Mouse (Mus musculus): ENCODE measurements around the gene Olfr1138. TPM values are rescaled to one million over a fixed set of nuclear protein-coding genes. Genes with fewer than 3 reads are reported as not detected.

The Olfr1138 gene
- polyA plus RNA-seq (2017; shearing (Covaris generic)), result under 1 TPM in 1 of 2 experiments, not detected in 1; 0.11 TPM

DNA sequence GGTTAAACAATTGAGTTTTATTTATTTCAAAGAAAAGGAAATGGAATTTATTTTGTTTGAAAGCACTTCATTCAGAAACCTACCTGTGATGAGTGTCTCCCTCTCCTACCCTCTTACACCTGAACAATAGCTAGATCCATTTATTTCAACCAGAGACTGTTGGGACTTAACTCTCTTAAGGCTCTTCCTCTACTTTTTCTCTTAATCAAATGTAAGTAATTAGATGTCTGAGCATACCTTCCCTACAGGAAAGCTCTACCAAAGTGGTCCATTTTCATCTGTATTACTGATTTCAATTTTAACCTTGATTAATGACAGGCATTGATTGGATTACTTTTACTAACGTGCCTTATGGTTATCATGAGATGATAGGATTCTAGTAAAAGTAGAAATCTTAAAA lies at the start of gene Olfr1138:
Olfr1138 (minus strand) TSS at position 101 of the 400 bp plus-strand sequence.

GRCm38 (mm10) chr2:87779183-87779582 lies 39.4 kb upstream of the Olfr1138 start, which contains the start of gene Olfr152:
TSS of gene Olfr152 (plus strand) at chr2:87779483.

DNA sequence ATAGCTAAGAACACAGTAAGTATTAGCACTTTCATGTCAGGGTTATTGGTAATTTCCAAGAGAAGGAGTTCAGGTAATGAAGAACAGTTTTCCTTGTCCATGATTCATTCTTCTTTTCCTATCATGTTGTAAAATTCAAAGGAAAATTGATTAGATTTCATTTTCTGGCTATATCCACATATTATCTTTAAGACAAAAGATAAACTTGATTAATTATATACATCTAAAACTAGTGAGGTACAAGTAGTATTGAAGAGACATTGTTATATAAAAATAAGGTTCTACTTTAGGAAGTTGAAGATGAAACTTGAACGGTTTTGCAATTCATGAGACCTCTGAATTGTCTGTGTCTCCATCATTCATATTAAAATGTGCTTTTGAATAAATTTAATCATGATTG lies 14.1 kb upstream of the Olfr1138 start, which contains the start of gene Olfr1141:
Olfr1141 (minus strand) TSS at position 101 of the 400 bp plus-strand sequence.

DNA sequence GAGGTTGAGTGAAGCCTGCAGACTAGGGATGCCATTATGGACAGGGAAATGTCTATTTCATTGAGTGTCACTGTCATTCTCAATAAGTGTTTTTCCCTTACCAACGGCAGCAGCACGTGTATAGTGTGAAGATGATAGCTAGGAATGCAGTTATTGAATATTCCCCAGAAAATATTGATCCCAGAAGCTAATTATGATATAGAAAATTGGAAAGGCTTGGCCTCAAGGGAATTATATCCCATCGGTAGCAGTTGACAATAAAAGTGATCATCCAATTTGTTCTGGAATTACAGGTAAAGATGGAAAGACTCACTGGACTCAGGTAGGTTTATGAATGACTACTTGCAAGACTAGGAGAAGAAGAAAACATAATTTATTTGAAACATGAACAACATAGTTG lies 3.7 kb upstream of the Olfr1138 start, which contains the start of gene Olfr1140:
Olfr1140 (plus strand) TSS at position 301 of the 400 bp plus-strand sequence.

DNA sequence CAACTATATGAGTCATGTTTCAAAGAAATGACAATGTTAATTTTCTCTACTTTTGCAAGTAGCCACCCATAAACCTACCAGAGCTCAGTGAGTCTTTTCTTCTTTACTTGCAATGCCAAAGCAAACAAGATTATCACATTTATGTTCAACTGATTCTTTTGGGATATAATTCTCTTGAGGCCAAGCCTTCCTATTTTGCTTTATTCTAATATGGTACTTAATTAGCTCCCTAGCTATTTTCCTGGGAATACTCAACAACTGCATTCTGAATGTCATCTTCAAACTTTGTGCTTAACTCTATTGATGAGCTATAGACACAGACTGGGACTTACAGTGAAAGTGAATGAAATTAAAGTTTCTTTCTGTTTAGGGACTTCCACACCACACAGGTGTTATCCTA lies 26.7 kb downstream of the Olfr1138 start, which contains the start of gene Olfr1137:
Olfr1137 (minus strand) TSS at position 101 of the 400 bp plus-strand sequence.

GRCm38 (mm10) chr2:87693847-87694246 lies 45.9 kb downstream of the Olfr1138 start, which contains the start of gene Olfr1136:
TSS of gene Olfr1136 (minus strand) at chr2:87693947.

Other genes starting within 250 kb of the Olfr1138 start
- gene Pramel7, start 242.9 kb downstream of the Olfr1138 start, polyA plus RNA-seq (2017; shearing (Covaris generic)), result under 1 TPM in 1 of 2 experiments, not detected in 1; 0.27 TPM
- gene Pramel6, start 233.4 kb downstream of the Olfr1138 start, polyA plus RNA-seq (2017; shearing (Covaris generic)), result not detected
- not detected for gene Olfr153, start 208.2 kb downstream of the Olfr1138 start, polyA plus RNA-seq (2017; shearing (Covaris generic))
- not detected for gene Olfr1128, start 194.4 kb downstream of the Olfr1138 start, polyA plus RNA-seq (2017; shearing (Covaris generic))
- gene Olfr1129, start 166.1 kb downstream of the Olfr1138 start, polyA plus RNA-seq (2017; shearing (Covaris generic)), result not detected
- not detected for gene Olfr1130, start 133.8 kb downstream of the Olfr1138 start, polyA plus RNA-seq (2017; shearing (Covaris generic))
- gene Olfr1131, start 112.9 kb downstream of the Olfr1138 start, polyA plus RNA-seq (2017; shearing (Covaris generic)), result under 1 TPM in 1 of 2 experiments, not detected in 1; 0.23 TPM
- gene Olfr1132, start 102.4 kb downstream of the Olfr1138 start, polyA plus RNA-seq (2017; shearing (Covaris generic)), result under 1 TPM in 1 of 2 experiments, not detected in 1; 0.25 TPM
- under 1 TPM in 1 of 2 experiments, not detected in 1; 0.53 TPM for gene Olfr1133, start 92.6 kb downstream of the Olfr1138 start, polyA plus RNA-seq (2017; shearing (Covaris generic))
- gene Olfr1134, start 81.5 kb downstream of the Olfr1138 start, polyA plus RNA-seq (2017; shearing (Covaris generic)), result not detected
- gene Olfr1135, start 66.3 kb downstream of the Olfr1138 start, polyA plus RNA-seq (2017; shearing (Covaris generic)), result not detected
- not detected for gene Olfr1136, start 46.0 kb downstream of the Olfr1138 start, polyA plus RNA-seq (2017; shearing (Covaris generic))
- not detected for gene Olfr1137, start 26.8 kb downstream of the Olfr1138 start, polyA plus RNA-seq (2017; shearing (Covaris generic))
- gene Olfr1140, start 3.8 kb upstream of the Olfr1138 start, polyA plus RNA-seq (2017; shearing (Covaris generic)), result under 1 TPM in 1 of 2 experiments, not detected in 1; 0.31 TPM
- not detected for gene Olfr1141, start 14.0 kb upstream of the Olfr1138 start, polyA plus RNA-seq (2017; shearing (Covaris generic))
- gene Olfr152, start 39.5 kb upstream of the Olfr1138 start, polyA plus RNA-seq (2017; shearing (Covaris generic)), result not detected
- not detected for gene Olfr1143, start 60.6 kb upstream of the Olfr1138 start, polyA plus RNA-seq (2017; shearing (Covaris generic))
- not detected for gene Olfr1145, start 69.8 kb upstream of the Olfr1138 start, polyA plus RNA-seq (2017; shearing (Covaris generic))
- gene Olfr1148, start 90.6 kb upstream of the Olfr1138 start, polyA plus RNA-seq (2017; shearing (Covaris generic)), result under 1 TPM; 0.27 to 0.42 TPM
- not detected for gene Olfr1150-ps1, start 104.0 kb upstream of the Olfr1138 start, polyA plus RNA-seq (2017; shearing (Covaris generic))
- under 1 TPM in 1 of 2 experiments, not detected in 1; 0.45 TPM for gene Olfr1151, start 115.9 kb upstream of the Olfr1138 start, polyA plus RNA-seq (2017; shearing (Covaris generic))
- gene Olfr1152, start 126.5 kb upstream of the Olfr1138 start, polyA plus RNA-seq (2017; shearing (Covaris generic)), result under 1 TPM in 1 of 2 experiments, not detected in 1; 0.06 TPM
- gene Olfr1153, start 155.0 kb upstream of the Olfr1138 start, polyA plus RNA-seq (2017; shearing (Covaris generic)), result under 1 TPM in 1 of 2 experiments, not detected in 1; 0.22 TPM
- under 1 TPM in 1 of 2 experiments, not detected in 1; 0.20 TPM for gene Olfr1154, start 165.2 kb upstream of the Olfr1138 start, polyA plus RNA-seq (2017; shearing (Covaris generic))
- gene Olfr1155, start 205.2 kb upstream of the Olfr1138 start, polyA plus RNA-seq (2017; shearing (Covaris generic)), result not detected
- under 1 TPM; 0.06 to 0.07 TPM for gene Olfr1156, start 213.1 kb upstream of the Olfr1138 start, polyA plus RNA-seq (2017; shearing (Covaris generic))
- under 1 TPM in 1 of 2 experiments, not detected in 1; 0.08 TPM for gene Olfr1157, start 228.3 kb upstream of the Olfr1138 start, polyA plus RNA-seq (2017; shearing (Covaris generic))
- gene Olfr74, start 234.7 kb upstream of the Olfr1138 start, polyA plus RNA-seq (2017; shearing (Covaris generic)), result not detected

All from activated CD4-positive, CD25-positive, alpha-beta regulatory T cell (primary cell).